Mouse (Mus musculus): Measurements from ENCODE around the gene Dnaic2. TPM values are rescaled to one million over a fixed set of nuclear protein-coding genes. Genes with fewer than 3 reads are reported as not detected.

Dnaic2 gene
- 0.27 TPM for polyA plus RNA-seq (2012; fragmentation: generic; extraction: Trizol)
- long read RNA-seq, experiment 1, partial matches to known transcripts, result 0 of 1 reads
- long read RNA-seq, experiment 1, other reads (novel, unspliced or antisense), result 1 of 1 reads
- long read RNA-seq, experiment 2, partial matches to known transcripts, result 0 of 1 reads
- long read RNA-seq, experiment 2, other reads (novel, unspliced or antisense), result 1 of 1 reads

DNA sequence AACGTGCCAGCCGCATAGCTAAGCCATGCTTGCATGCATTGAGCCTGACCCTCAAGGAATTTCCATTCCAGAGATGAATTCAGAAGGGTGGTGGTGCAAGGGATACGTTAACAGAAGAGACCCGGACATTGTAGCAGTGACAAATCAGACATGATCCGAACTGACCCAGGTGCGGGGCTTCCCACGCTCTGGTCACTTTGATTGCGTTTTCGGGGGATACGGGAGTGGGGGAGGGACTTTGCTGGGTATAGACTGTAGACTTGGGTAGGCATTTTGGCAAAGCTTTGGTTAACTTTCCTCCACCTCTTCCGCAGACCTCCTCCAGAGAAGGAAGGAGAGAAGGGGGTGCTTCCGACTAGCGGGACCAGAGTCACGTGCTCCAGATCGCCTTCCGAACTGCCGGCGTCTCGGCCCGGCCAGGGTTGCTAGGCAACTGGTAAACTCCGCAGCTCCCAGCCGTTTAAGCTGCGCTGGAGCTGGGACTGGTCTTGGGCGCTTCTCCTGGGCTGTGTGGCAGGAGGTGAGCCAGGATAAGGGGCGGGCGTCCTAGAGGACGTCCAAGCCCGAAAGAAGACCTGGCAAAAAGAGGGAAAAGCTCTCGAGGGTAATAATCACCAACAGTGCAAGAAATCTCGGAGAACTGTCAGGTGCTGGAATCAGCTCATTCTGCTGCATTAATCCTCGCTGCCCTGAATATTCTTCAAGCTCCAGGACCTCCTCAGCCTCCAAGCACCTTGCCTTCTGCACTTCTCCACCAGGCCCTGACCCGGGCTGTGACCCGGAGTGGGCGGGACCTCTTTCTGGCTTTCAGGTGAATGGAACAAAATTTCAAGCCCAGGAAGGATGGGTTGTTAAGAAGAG lies at the start of gene Dnaic2:
Dnaic2 (plus strand) TSS at position 444 of the 861 bp plus-strand sequence.
- H3K36me3 ChIP-seq (ENCODE audit: control insufficient read depth, insufficient read depth), result no peaks in the 10 kb centered on the region
- TF ChIP-seq FOSL1 (IDR thresholded peaks at IDR 0.05; ENCODE audit: insufficient read depth, low read length, poor library complexity, severe bottlenecking) (no peak), CEBPB (IDR thresholded peaks at IDR 0.05; ENCODE audit: low read depth) (no peak), MYOG (IDR thresholded peaks at IDR 0.05; ENCODE audit: control insufficient read depth, extremely low read depth, insufficient read length) (no peak), MAX (IDR thresholded peaks at IDR 0.05) (no peak), USF1 (IDR thresholded peaks at IDR 0.05; ENCODE audit: low read depth) (no peak), MYOD1 (IDR thresholded peaks at IDR 0.05; ENCODE audit: control insufficient read depth, insufficient read length, low read depth) (no peak), CTCF (IDR thresholded peaks at IDR 0.05; ENCODE audit: control insufficient read depth, insufficient read depth, insufficient read length) (no peak)
- H3K4me3 ChIP-seq (ENCODE audit: insufficient read depth, poor library complexity, severe bottlenecking), result no peak within 1 kb of the TSS
- no peak within 1 kb of the TSS for H3ac ChIP-seq (ENCODE audit: control insufficient read depth, insufficient read length, low read depth)
- no peaks in the 10 kb centered on the region for H3K79me2 ChIP-seq (ENCODE audit: control insufficient read depth, insufficient read depth)
- H3K27me3 ChIP-seq (ENCODE audit: control insufficient read depth, insufficient read depth, insufficient read length), result no peaks in the 10 kb centered on the region
- H3K79me3 ChIP-seq (ENCODE audit: low read depth), result no peaks in the 10 kb centered on the region

GRCm38 (mm10) chr11:114679582-114679981 lies 47.6 kb upstream of the Dnaic2 start:
- peaks cover 67% of the 10 kb centered on the region for H3K36me3 ChIP-seq (ENCODE audit: control insufficient read depth, insufficient read depth)
- H3K79me2 ChIP-seq (ENCODE audit: control insufficient read depth, insufficient read depth), result peaks cover 95% of the 10 kb centered on the region
- H3K27me3 ChIP-seq (ENCODE audit: control insufficient read depth, insufficient read depth, insufficient read length), result no peaks in the 10 kb centered on the region
- H3K4me3 ChIP-seq (ENCODE audit: insufficient read depth, poor library complexity, severe bottlenecking), result no peak overlapping the region
- H3K79me3 ChIP-seq (ENCODE audit: low read depth), result peaks cover 68% of the 10 kb centered on the region
- H3ac ChIP-seq (ENCODE audit: control insufficient read depth, insufficient read length, low read depth), result no peak overlapping the region
- no peak for TF ChIP-seq USF1 (IDR thresholded peaks at IDR 0.05; ENCODE audit: low read depth)
- no peak for TF ChIP-seq FOSL1 (IDR thresholded peaks at IDR 0.05; ENCODE audit: insufficient read depth, low read length, poor library complexity, severe bottlenecking)
- no peak for TF ChIP-seq CEBPB (IDR thresholded peaks at IDR 0.05; ENCODE audit: low read depth)
- TF ChIP-seq CTCF (IDR thresholded peaks at IDR 0.05; ENCODE audit: control insufficient read depth, insufficient read depth, insufficient read length), result no peak
- no peak for TF ChIP-seq MAX (IDR thresholded peaks at IDR 0.05)
- TF ChIP-seq MYOG (IDR thresholded peaks at IDR 0.05; ENCODE audit: control insufficient read depth, extremely low read depth, insufficient read length), result no peak
- TF ChIP-seq MYOD1 (IDR thresholded peaks at IDR 0.05; ENCODE audit: control insufficient read depth, insufficient read length, low read depth), result no peak

DNA sequence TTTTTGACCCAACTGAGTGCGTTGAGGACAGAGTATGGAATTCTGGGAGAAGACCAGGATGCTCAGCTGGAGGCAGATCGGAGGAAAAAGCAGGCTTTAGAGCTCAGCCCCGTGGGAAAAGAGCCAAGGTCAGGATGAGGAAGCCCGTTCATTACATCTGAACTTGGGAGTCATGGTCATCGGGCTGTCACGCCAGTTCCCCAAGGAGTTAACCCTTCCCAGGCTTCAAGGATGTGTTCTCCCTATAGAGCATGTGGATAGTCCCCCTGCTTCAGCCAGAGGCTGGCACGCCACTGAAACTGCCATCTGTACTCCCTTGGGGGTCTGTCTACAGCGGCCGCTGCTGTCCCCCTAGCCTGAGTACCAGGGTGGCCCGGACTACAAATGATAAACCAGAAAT lies 46.9 kb upstream of the Dnaic2 start:
- Histone ChIP-seq H3K79me2 (ENCODE audit: control insufficient read depth, insufficient read depth) (peaks cover 93% of the 10 kb centered on the region), H3K36me3 (ENCODE audit: control insufficient read depth, insufficient read depth) (peaks cover 73% of the 10 kb centered on the region), H3ac (ENCODE audit: control insufficient read depth, insufficient read length, low read depth) (no peak overlapping the region), H3K4me3 (ENCODE audit: insufficient read depth, poor library complexity, severe bottlenecking) (no peak overlapping the region), H3K79me3 (ENCODE audit: low read depth) (peaks cover 64% of the 10 kb centered on the region), H3K27me3 (ENCODE audit: control insufficient read depth, insufficient read depth, insufficient read length) (no peaks in the 10 kb centered on the region)
- TF ChIP-seq MAX (IDR thresholded peaks at IDR 0.05), result no peak
- TF ChIP-seq MYOG (IDR thresholded peaks at IDR 0.05; ENCODE audit: control insufficient read depth, extremely low read depth, insufficient read length), result no peak
- TF ChIP-seq FOSL1 (IDR thresholded peaks at IDR 0.05; ENCODE audit: insufficient read depth, low read length, poor library complexity, severe bottlenecking), result no peak
- TF ChIP-seq MYOD1 (IDR thresholded peaks at IDR 0.05; ENCODE audit: control insufficient read depth, insufficient read length, low read depth), result no peak
- TF ChIP-seq USF1 (IDR thresholded peaks at IDR 0.05; ENCODE audit: low read depth), result no peak
- TF ChIP-seq CTCF (IDR thresholded peaks at IDR 0.05; ENCODE audit: control insufficient read depth, insufficient read depth, insufficient read length), result no peak
- no peak for TF ChIP-seq CEBPB (IDR thresholded peaks at IDR 0.05; ENCODE audit: low read depth)

DNA sequence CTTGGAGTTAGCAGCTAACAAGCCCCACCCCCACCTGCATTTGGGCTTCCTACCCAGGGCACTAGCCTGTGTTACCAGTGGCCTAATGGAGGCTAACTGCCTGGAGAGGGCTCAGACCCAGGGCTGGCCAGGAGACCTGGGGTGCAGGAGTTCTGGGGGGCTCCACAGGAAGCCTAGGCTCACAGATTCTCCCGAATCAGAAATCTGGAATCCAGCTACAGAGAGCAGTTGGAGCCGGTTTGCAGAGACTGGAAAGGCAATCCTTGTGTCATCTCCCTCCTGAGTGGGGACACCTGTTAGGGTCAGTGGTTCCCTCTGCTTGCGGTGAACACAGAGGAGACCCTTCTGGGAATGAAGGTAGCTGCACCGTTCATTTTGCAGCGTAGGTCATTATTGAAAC lies 46.2 kb upstream of the Dnaic2 start:
- TF ChIP-seq MYOG (IDR thresholded peaks at IDR 0.05; ENCODE audit: control insufficient read depth, extremely low read depth, insufficient read length) (no peak), MAX (IDR thresholded peaks at IDR 0.05) (no peak), USF1 (IDR thresholded peaks at IDR 0.05; ENCODE audit: low read depth) (no peak), CEBPB (IDR thresholded peaks at IDR 0.05; ENCODE audit: low read depth) (no peak), MYOD1 (IDR thresholded peaks at IDR 0.05; ENCODE audit: control insufficient read depth, insufficient read length, low read depth) (no peak), CTCF (IDR thresholded peaks at IDR 0.05; ENCODE audit: control insufficient read depth, insufficient read depth, insufficient read length) (no peak), FOSL1 (IDR thresholded peaks at IDR 0.05; ENCODE audit: insufficient read depth, low read length, poor library complexity, severe bottlenecking) (no peak)
- Histone ChIP-seq H3K27me3 (ENCODE audit: control insufficient read depth, insufficient read depth, insufficient read length) (no peaks in the 10 kb centered on the region), H3K79me3 (ENCODE audit: low read depth) (peaks cover 57% of the 10 kb centered on the region)

GRCm38 (mm10) chr11:114682321-114682900 lies 44.8 kb upstream of the Dnaic2 start:
- Histone ChIP-seq H3K36me3 (ENCODE audit: control insufficient read depth, insufficient read depth) (peaks cover 90% of the 10 kb centered on the region), H3K79me2 (ENCODE audit: control insufficient read depth, insufficient read depth) (peaks cover 83% of the 10 kb centered on the region), H3ac (ENCODE audit: control insufficient read depth, insufficient read length, low read depth) (no peak overlapping the region), H3K79me3 (ENCODE audit: low read depth) (peaks cover 46% of the 10 kb centered on the region), H3K4me3 (ENCODE audit: insufficient read depth, poor library complexity, severe bottlenecking) (no peak overlapping the region), H3K27me3 (ENCODE audit: control insufficient read depth, insufficient read depth, insufficient read length) (no peaks in the 10 kb centered on the region)
- no peak for TF ChIP-seq CEBPB (IDR thresholded peaks at IDR 0.05; ENCODE audit: low read depth)
- TF ChIP-seq FOSL1 (IDR thresholded peaks at IDR 0.05; ENCODE audit: insufficient read depth, low read length, poor library complexity, severe bottlenecking), result no peak
- TF ChIP-seq MAX (IDR thresholded peaks at IDR 0.05), result no peak

More for the DNA sequence above, 46.2 kb upstream of the Dnaic2 start:
- Histone ChIP-seq H3K36me3 (ENCODE audit: control insufficient read depth, insufficient read depth) (peaks cover 81% of the 10 kb centered on the region), H3K79me2 (ENCODE audit: control insufficient read depth, insufficient read depth) (peaks cover 93% of the 10 kb centered on the region), H3ac (ENCODE audit: control insufficient read depth, insufficient read length, low read depth) (no peak overlapping the region), H3K4me3 (ENCODE audit: insufficient read depth, poor library complexity, severe bottlenecking) (no peak overlapping the region)

Measured in C2C12 (cell line).